ENCODE assay signal across 11 mouse cellular contexts in genomic region chr4:45034693-45035628, GRCm38 (mm10). TPM values are rescaled to one million over a fixed set of nuclear protein-coding genes. Genes with fewer than 3 reads are reported as not detected.
DNase-seq lines count a peak whose midpoint lies in the region; ATAC-seq and TF ChIP-seq lines count a peak whose summit lies in the region.
"Had no signal": no experiment of that assay in that cellular context is flagged by ENCODE, and none has a peak within 500 bp of the region (broad histone marks: within the 10 kb centered on the region; RNA-seq: fewer than 3 reads in every experiment).

No protein-coding gene starts in this region.

- H3K4me2 ChIP-seq in heart, embryonic 14.5 days (ENCODE audit: low read length) = no peak overlapping the region
- no peak overlapping the region for H3K4me2 ChIP-seq in kidney, postnatal 0 days (ENCODE audit: low read length)
- H3K4me2 ChIP-seq: embryonic facial prominence, embryonic 12.5 days; hindbrain, embryonic 15.5 days; neural tube, embryonic 15.5 days had no signal

- 72% methylated on average over 16 of the region's 16 CpGs for WGBS in heart, embryonic 14.5 days
- WGBS in heart, embryonic 10.5 days = 77% methylated on average over 16 of the region's 16 CpGs
- 63% methylated on average over 16 of the region's 16 CpGs for WGBS in kidney, postnatal 0 days

- peak overlapping the region; percentile 54 for H3K9ac ChIP-seq in heart, embryonic 14.5 days (ENCODE audit: low read length)
- H3K9ac ChIP-seq in kidney, postnatal 0 days (ENCODE audit: low read depth, low read length) = no peak overlapping the region
- H3K9ac ChIP-seq: embryonic facial prominence, embryonic 12.5 days; hindbrain, embryonic 15.5 days; neural tube, embryonic 15.5 days had no signal

- peaks cover 74% of the 10 kb centered on the region for H3K36me3 ChIP-seq in heart, embryonic 14.5 days (ENCODE audit: control insufficient read depth, insufficient read depth, low read length)
- peaks cover 68% of the 10 kb centered on the region for H3K36me3 ChIP-seq in heart, embryonic 10.5 days
- H3K36me3 ChIP-seq in kidney, postnatal 0 days (ENCODE audit: insufficient read depth, low read length) = peaks cover 18% of the 10 kb centered on the region; the same call in 1 of the 2 replicates

- TF ChIP-seq CTCF in kidney, postnatal 0 days (IDR thresholded peaks at IDR 0.05; ENCODE audit: low read depth) = no peak

- no peak overlapping the region for H3K4me3 ChIP-seq in heart, embryonic 14.5 days (ENCODE audit: control insufficient read depth in 1 of 2, insufficient read depth in 1 of 2, low read depth in 1 of 2, low read length in 2 of 2)
- H3K4me3 ChIP-seq in heart, embryonic 10.5 days = no peak overlapping the region
- H3K4me3 ChIP-seq in kidney, postnatal 0 days (replicated peaks; ENCODE audit: low read depth, low read length) = no peak overlapping the region
- H3K4me3 ChIP-seq: embryonic facial prominence, embryonic 12.5 days; hindbrain, embryonic 15.5 days; neural tube, embryonic 15.5 days had no signal

- H3K27ac ChIP-seq in heart, embryonic 14.5 days (replicated peaks in 1 of 2; ENCODE audit: control insufficient read depth in 1 of 2, insufficient read depth in 1 of 2, low read depth in 2 of 2, low read length in 2 of 2) = peak overlapping the region in 1 of 2 experiments; percentile 58; a peak in 2 of 4 replicates
- H3K27ac ChIP-seq in heart, embryonic 10.5 days = no peak overlapping the region
- peak overlapping the region; percentile 50 for H3K27ac ChIP-seq in kidney, postnatal 0 days
- H3K27ac ChIP-seq: embryonic facial prominence, embryonic 12.5 days; hindbrain, embryonic 15.5 days; neural tube, embryonic 15.5 days had no signal

- no peak for ATAC-seq in heart, embryonic 14.5 days (ENCODE audit: insufficient number of reproducible peaks, insufficient read depth, low FRiP score, low read depth)
- ATAC-seq in kidney, postnatal 0 days (replicated peaks; ENCODE audit: low FRiP score, low read depth) = peak; percentile 56

- no peaks in the 10 kb centered on the region for H3K27me3 ChIP-seq in heart, embryonic 14.5 days (ENCODE audit: control insufficient read depth, insufficient read depth, low read length)
- no peaks in the 10 kb centered on the region for H3K27me3 ChIP-seq in heart, embryonic 10.5 days (ENCODE audit: insufficient read depth, poor library complexity, severe bottlenecking)
- no peaks in the 10 kb centered on the region for H3K27me3 ChIP-seq in kidney, postnatal 0 days (ENCODE audit: insufficient read depth, low read length)
- H3K27me3 ChIP-seq: embryonic facial prominence, embryonic 12.5 days; hindbrain, embryonic 15.5 days; neural tube, embryonic 15.5 days had no signal

- H3K9me3 ChIP-seq in heart, embryonic 14.5 days (ENCODE audit: control insufficient read depth, low read length) = no peaks in the 10 kb centered on the region
- no peaks in the 10 kb centered on the region for H3K9me3 ChIP-seq in heart, embryonic 10.5 days
- no peaks in the 10 kb centered on the region for H3K9me3 ChIP-seq in kidney, postnatal 0 days (replicated peaks; ENCODE audit: low read length)
- H3K9me3 ChIP-seq: embryonic facial prominence, embryonic 12.5 days; hindbrain, embryonic 15.5 days; neural tube, embryonic 15.5 days had no signal

- no peak for DNase-seq in heart, embryonic 10.5 days (ENCODE audit: low spot score)
- DNase-seq in ovary, postnatal 36 days (ENCODE audit: low spot score) = peak; percentile 46
- DNase-seq in ovary, postnatal 14 days (ENCODE audit: low spot score) = no peak
- peak; percentile 50 for DNase-seq in kidney, postnatal 0 days (ENCODE audit: low spot score)
- no peak for DNase-seq in spleen, postnatal 4 days (ENCODE audit: low spot score in 2 of 2)
- no peak for DNase-seq in right cerebral cortex, postnatal 4 days
- DNase-seq in frontal cortex, postnatal 36 days (ENCODE audit: low spot score in 2 of 2) = no peak

- H3K4me1 ChIP-seq in heart, embryonic 14.5 days (ENCODE audit: control insufficient read depth in 2 of 2, insufficient read depth in 2 of 2, low read length in 2 of 2) = peaks cover 29 to 30% of the 10 kb centered on the region in 2 experiments
- peaks cover 17% of the 10 kb centered on the region; the same call in 1 of the 2 replicates for H3K4me1 ChIP-seq in heart, embryonic 10.5 days
- H3K4me1 ChIP-seq in kidney, postnatal 0 days (replicated peaks; ENCODE audit: insufficient read depth, low read length) = 0 out of 2 replicates have a peak, but pooled peaks cover 6% of the 10 kb centered on the region
- H3K4me1 ChIP-seq: embryonic facial prominence, embryonic 12.5 days; hindbrain, embryonic 15.5 days; neural tube, embryonic 15.5 days had no signal

RNA-seq across cellular contexts. Expression of gene Polr1e, which starts 16.6 kb away (rescaled TPM):
- polyA plus RNA-seq in heart, embryonic 14.5 days (2014; fragmentation: Nextera tagmentation; extraction: Ambion mirVana) = 72.4 and 73.1 TPM in 2 replicates
- 47.8 and 50.7 TPM in 2 replicates for polyA plus RNA-seq in heart, embryonic 10.5 days (2016; fragmentation: Nextera tagmentation; extraction: Ambion mirVana)
- polyA plus RNA-seq in kidney, postnatal 0 days (2015; fragmentation: Nextera tagmentation; extraction: Ambion mirVana) = 33.2 and 33.4 TPM in 2 replicates

RNA-seq across cellular contexts. Expression of gene Zbtb5, which starts 22.7 kb away (rescaled TPM):
- 17.2 and 17.6 TPM in 2 replicates for polyA plus RNA-seq in heart, embryonic 14.5 days (2014; fragmentation: Nextera tagmentation; extraction: Ambion mirVana)
- polyA plus RNA-seq in heart, embryonic 10.5 days (2016; fragmentation: Nextera tagmentation; extraction: Ambion mirVana) = 19.3 and 21.5 TPM in 2 replicates
- 18.5 and 19.2 TPM in 2 replicates for polyA plus RNA-seq in kidney, postnatal 0 days (2015; fragmentation: Nextera tagmentation; extraction: Ambion mirVana)

RNA-seq across cellular contexts. Expression of gene Fbxo10, which starts 49.4 kb away (rescaled TPM):
- polyA plus RNA-seq in heart, embryonic 14.5 days (2014; fragmentation: Nextera tagmentation; extraction: Ambion mirVana) = 12.5 and 14.5 TPM in 2 replicates
- polyA plus RNA-seq in heart, embryonic 10.5 days (2016; fragmentation: Nextera tagmentation; extraction: Ambion mirVana) = 12.0 and 13.4 TPM in 2 replicates
- 10.7 and 10.9 TPM in 2 replicates for polyA plus RNA-seq in kidney, postnatal 0 days (2015; fragmentation: Nextera tagmentation; extraction: Ambion mirVana)

RNA-seq across cellular contexts. Expression of gene Grhpr, which starts 53.8 kb away (rescaled TPM):
- 85.6 and 88.7 TPM in 2 replicates for polyA plus RNA-seq in heart, embryonic 14.5 days (2014; fragmentation: Nextera tagmentation; extraction: Ambion mirVana)
- polyA plus RNA-seq in heart, embryonic 10.5 days (2016; fragmentation: Nextera tagmentation; extraction: Ambion mirVana) = 105 and 108 TPM in 2 replicates
- 131 and 148 TPM in 2 replicates for polyA plus RNA-seq in kidney, postnatal 0 days (2015; fragmentation: Nextera tagmentation; extraction: Ambion mirVana)

Comparison
In these comparisons a context has a peak if more than half of its experiments do, and no peak if none do; other contexts are left out.
1. DNase-seq: peak in ovary, postnatal 36 days (single experiment) and kidney, postnatal 0 days (single experiment); none in heart, embryonic 10.5 days (single experiment), ovary, postnatal 14 days (single experiment), spleen, postnatal 4 days (0 of 2), right cerebral cortex, postnatal 4 days (single experiment) and frontal cortex, postnatal 36 days (0 of 2).